Mouse (Mus musculus): ENCODE measurements around the gene Slc25a18. TPM values are rescaled to one million over a fixed set of nuclear protein-coding genes. Genes with fewer than 3 reads are reported as not detected.

Gene Slc25a18
- polyA plus RNA-seq (2012; ENCODE audit: insufficient read depth, low replicate concordance), result not detected in 2 replicates

GRCm38 (mm10) chr6:120773149-120773628, at the start of gene Slc25a18:
Slc25a18 (plus strand) TSS chr6:120773578.
- Histone ChIP-seq H3K4me1 (peaks cover 18% of the 10 kb centered on the region), H3K27me3 (replicated peaks) (peaks cover 35% of the 10 kb centered on the region), H3K9me3 (no peaks in the 10 kb centered on the region), H3K36me3 (replicated peaks; ENCODE audit: low read length) (peaks cover 4% of the 10 kb centered on the region), H3K4me3 (replicated peaks) (no peak within 1 kb of the TSS)
- no peak for TF ChIP-seq GATA1 (IDR thresholded peaks at IDR 0.05; ENCODE audit: borderline replicate concordance, low read length)
- TF ChIP-seq FLI1 (IDR thresholded peaks at IDR 0.05; ENCODE audit: low read length), result no peak

DNA sequence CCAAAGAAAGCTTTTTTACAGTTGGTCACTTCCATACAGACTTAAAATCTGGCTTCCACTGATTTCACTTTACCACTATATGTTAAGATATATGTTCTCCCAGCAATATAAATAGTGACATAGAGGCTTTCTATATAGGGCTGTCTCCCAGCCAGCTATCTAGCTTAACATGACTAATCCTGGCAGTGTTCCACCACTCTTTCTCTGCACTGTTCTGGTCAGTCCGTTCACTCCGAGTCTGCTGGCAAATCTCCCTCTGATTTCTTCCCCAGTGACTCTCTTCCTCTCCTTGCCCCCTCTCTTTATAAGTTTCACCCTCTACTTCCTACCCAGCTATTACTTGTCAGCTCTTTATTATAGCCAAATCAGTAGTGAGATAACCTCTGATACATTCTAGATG, 47.4 kb upstream of the Slc25a18 start:
- TF ChIP-seq FLI1 (IDR thresholded peaks at IDR 0.05; ENCODE audit: low read length) (no peak), GATA1 (IDR thresholded peaks at IDR 0.05; ENCODE audit: borderline replicate concordance, low read length) (no peak)
- Histone ChIP-seq H3K36me3 (replicated peaks; ENCODE audit: low read length) (no peaks in the 10 kb centered on the region), H3K9me3 (peaks cover 5% of the 10 kb centered on the region; the same call in 1 of the 2 replicates), H3K27me3 (replicated peaks) (peaks cover 17% of the 10 kb centered on the region), H3K4me1 (no peaks in the 10 kb centered on the region), H3K4me3 (replicated peaks) (no peak overlapping the region)

- TF ChIP-seq GATA1 (IDR thresholded peaks at IDR 0.05; ENCODE audit: borderline replicate concordance, low read length) (no peak), FLI1 (IDR thresholded peaks at IDR 0.05; ENCODE audit: low read length) (no peak)
- no peak overlapping the region for H3K4me3 ChIP-seq (replicated peaks)
- no peaks in the 10 kb centered on the region for H3K9me3 ChIP-seq
- no peaks in the 10 kb centered on the region for H3K36me3 ChIP-seq (replicated peaks; ENCODE audit: low read length)
- H3K4me1 ChIP-seq, result no peaks in the 10 kb centered on the region
- H3K27me3 ChIP-seq (replicated peaks), result peaks cover 2% of the 10 kb centered on the region
These were observed 37.4 kb upstream of the Slc25a18 start for GRCm38 (mm10) chr6:120736011-120736410.

GRCm38 (mm10) chr6:120736566-120736965, 36.8 kb upstream of the Slc25a18 start:
- H3K4me1 ChIP-seq, result no peaks in the 10 kb centered on the region
- H3K4me3 ChIP-seq (replicated peaks), result no peak overlapping the region
- H3K9me3 ChIP-seq, result no peaks in the 10 kb centered on the region
- H3K36me3 ChIP-seq (replicated peaks; ENCODE audit: low read length), result no peaks in the 10 kb centered on the region
- TF ChIP-seq FLI1 (IDR thresholded peaks at IDR 0.05; ENCODE audit: low read length), result no peak
- no peak for TF ChIP-seq GATA1 (IDR thresholded peaks at IDR 0.05; ENCODE audit: borderline replicate concordance, low read length)
- peaks cover 2% of the 10 kb centered on the region for H3K27me3 ChIP-seq (replicated peaks)

DNA sequence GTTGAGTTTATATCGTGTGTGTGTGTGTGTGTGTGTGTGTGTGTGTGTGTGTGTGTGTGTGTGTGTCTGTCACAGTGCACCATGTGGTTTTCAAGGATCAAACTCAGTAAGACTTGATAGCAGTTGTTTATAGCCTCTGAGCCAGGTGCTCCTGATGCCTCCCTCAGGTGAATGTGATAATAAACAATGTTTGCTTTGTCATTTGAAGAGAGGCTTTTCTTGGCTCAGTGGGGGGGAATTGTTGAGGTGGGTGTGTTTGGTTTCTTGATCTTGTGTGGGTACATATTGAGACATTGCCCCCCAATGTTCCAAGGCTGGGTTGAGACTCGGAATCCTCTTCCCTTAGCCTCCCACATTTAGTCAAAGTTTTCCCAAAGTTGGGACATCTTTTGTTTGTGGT, 30.2 kb upstream of the Slc25a18 start:
- no peaks in the 10 kb centered on the region for H3K36me3 ChIP-seq (replicated peaks; ENCODE audit: low read length)
- H3K27me3 ChIP-seq (replicated peaks), result peaks cover 18% of the 10 kb centered on the region
- TF ChIP-seq FLI1 (IDR thresholded peaks at IDR 0.05; ENCODE audit: low read length), result no peak

GRCm38 (mm10) chr6:120744266-120744665, 29.1 kb upstream of the Slc25a18 start:
- H3K36me3 ChIP-seq (replicated peaks; ENCODE audit: low read length), result no peaks in the 10 kb centered on the region
- no peak overlapping the region for H3K4me3 ChIP-seq (replicated peaks)
- TF ChIP-seq FLI1 (IDR thresholded peaks at IDR 0.05; ENCODE audit: low read length), result no peak
- TF ChIP-seq GATA1 (IDR thresholded peaks at IDR 0.05; ENCODE audit: borderline replicate concordance, low read length), result no peak
- peaks cover 5% of the 10 kb centered on the region; the same call in 1 of the 2 replicates for H3K4me1 ChIP-seq
- peaks cover 19% of the 10 kb centered on the region for H3K27me3 ChIP-seq (replicated peaks)
- H3K9me3 ChIP-seq, result no peaks in the 10 kb centered on the region

More for the DNA sequence above, 30.2 kb upstream of the Slc25a18 start:
- H3K4me1 ChIP-seq, result peaks cover 3% of the 10 kb centered on the region; the same call in 1 of the 2 replicates
- no peaks in the 10 kb centered on the region for H3K9me3 ChIP-seq
- H3K4me3 ChIP-seq (replicated peaks), result no peak overlapping the region

- TF ChIP-seq FLI1 (IDR thresholded peaks at IDR 0.05; ENCODE audit: low read length), result no peak
- TF ChIP-seq GATA1 (IDR thresholded peaks at IDR 0.05; ENCODE audit: borderline replicate concordance, low read length), result no peak
- Histone ChIP-seq H3K36me3 (replicated peaks; ENCODE audit: low read length) (no peaks in the 10 kb centered on the region), H3K9me3 (no peaks in the 10 kb centered on the region), H3K4me1 (peaks cover 7% of the 10 kb centered on the region; the same call in 1 of the 2 replicates), H3K27me3 (replicated peaks) (peaks cover 24% of the 10 kb centered on the region), H3K4me3 (replicated peaks) (no peak overlapping the region)
These were observed 27.0 kb upstream of the Slc25a18 start for GRCm38 (mm10) chr6:120746416-120746815.

GRCm38 (mm10) chr6:120761151-120761550, 12.2 kb upstream of the Slc25a18 start:
- Histone ChIP-seq H3K27me3 (replicated peaks) (peaks cover 27% of the 10 kb centered on the region), H3K9me3 (no peaks in the 10 kb centered on the region), H3K36me3 (replicated peaks; ENCODE audit: low read length) (no peaks in the 10 kb centered on the region), H3K4me3 (replicated peaks) (no peak overlapping the region), H3K4me1 (no peaks in the 10 kb centered on the region)
- TF ChIP-seq GATA1 (IDR thresholded peaks at IDR 0.05; ENCODE audit: borderline replicate concordance, low read length) (no peak), FLI1 (IDR thresholded peaks at IDR 0.05; ENCODE audit: low read length) (no peak)

- TF ChIP-seq FLI1 (IDR thresholded peaks at IDR 0.05; ENCODE audit: low read length), result no peak
- no peak for TF ChIP-seq GATA1 (IDR thresholded peaks at IDR 0.05; ENCODE audit: borderline replicate concordance, low read length)
- Histone ChIP-seq H3K9me3 (no peaks in the 10 kb centered on the region), H3K4me1 (0 out of 2 replicates have a peak, but pooled peaks cover 4% of the 10 kb centered on the region), H3K27me3 (replicated peaks) (peaks cover 31% of the 10 kb centered on the region), H3K4me3 (replicated peaks) (no peak overlapping the region), H3K36me3 (replicated peaks; ENCODE audit: low read length) (no peaks in the 10 kb centered on the region)
These were observed 3.4 kb upstream of the Slc25a18 start for GRCm38 (mm10) chr6:120769972-120770371.

- peaks cover 9% of the 10 kb centered on the region for H3K4me1 ChIP-seq
- H3K27me3 ChIP-seq (replicated peaks), result peaks cover 34% of the 10 kb centered on the region
- H3K9me3 ChIP-seq, result no peaks in the 10 kb centered on the region
- H3K4me3 ChIP-seq (replicated peaks), result no peak overlapping the region
- no peak for TF ChIP-seq GATA1 (IDR thresholded peaks at IDR 0.05; ENCODE audit: borderline replicate concordance, low read length)
- no peak for TF ChIP-seq FLI1 (IDR thresholded peaks at IDR 0.05; ENCODE audit: low read length)
- H3K36me3 ChIP-seq (replicated peaks; ENCODE audit: low read length), result no peaks in the 10 kb centered on the region
These were observed 2.0 kb upstream of the Slc25a18 start for GRCm38 (mm10) chr6:120771366-120771765.

Measured in megakaryocyte, embryonic 14.5 days (primary cell).